Mouse (Mus musculus) heart, adult 8-10 months (tissue): Measurements from ENCODE around the gene Rhou. TPM values are rescaled to one million over a fixed set of nuclear protein-coding genes. Genes with fewer than 3 reads are reported as not detected.

Source experiments
- DNase-seq: peaks from one replicate; pipeline ENCODE4 v3.0.0; 2022; ENCODE audit warnings: low spot score
- total RNA-seq, 4 experiments: library from RNA; stranded (reverse); gene quantifications; 2 replicates each; pipeline ENCODE4 v1.2.4; 2022

The Rhou gene
- total RNA-seq, 4 experiments from 2014 or later = 6.3 to 8.6 (median 7.0) TPM

DNA sequence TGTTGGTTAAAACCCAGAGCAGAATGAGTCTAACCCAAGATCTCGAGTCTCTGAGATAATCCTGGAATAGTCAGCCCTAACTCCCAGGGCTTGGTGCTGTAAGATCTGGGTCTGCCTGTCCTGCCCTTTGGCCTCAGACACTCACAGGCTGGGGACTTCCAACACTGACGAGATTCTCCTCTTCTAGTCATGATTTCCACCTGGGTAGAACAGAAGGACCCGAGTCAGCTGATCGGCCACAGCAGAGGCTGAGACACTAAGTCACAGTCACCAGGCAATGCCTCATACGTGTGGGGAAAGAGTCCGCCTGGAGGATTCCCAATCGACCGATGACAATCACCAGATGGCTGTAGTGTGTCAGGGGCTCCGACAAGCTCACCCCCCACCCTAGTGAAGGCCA is 42.4 kb downstream of the Rhou start:
- DNase-seq = no peak

DNA sequence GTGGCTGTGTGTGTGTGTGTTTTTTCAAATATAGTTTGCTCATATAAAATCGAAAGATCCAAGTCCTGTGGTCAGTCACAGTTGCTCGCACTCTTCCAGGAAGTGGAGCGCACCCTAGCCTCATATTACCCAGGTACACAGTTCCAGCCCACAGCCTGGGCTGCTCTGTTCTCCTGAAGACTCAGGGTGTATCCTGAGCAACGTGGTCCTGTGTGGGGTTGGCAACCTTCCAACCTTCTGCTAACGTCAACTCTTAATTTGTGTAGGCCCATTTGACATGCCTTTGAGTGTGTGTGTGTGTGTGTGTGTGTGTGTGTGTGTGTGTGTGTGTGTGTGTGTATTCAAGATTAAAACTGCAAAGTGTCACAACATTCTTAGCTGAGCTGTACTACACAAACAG is 43.6 kb downstream of the Rhou start:
- no peak for DNase-seq

DNA sequence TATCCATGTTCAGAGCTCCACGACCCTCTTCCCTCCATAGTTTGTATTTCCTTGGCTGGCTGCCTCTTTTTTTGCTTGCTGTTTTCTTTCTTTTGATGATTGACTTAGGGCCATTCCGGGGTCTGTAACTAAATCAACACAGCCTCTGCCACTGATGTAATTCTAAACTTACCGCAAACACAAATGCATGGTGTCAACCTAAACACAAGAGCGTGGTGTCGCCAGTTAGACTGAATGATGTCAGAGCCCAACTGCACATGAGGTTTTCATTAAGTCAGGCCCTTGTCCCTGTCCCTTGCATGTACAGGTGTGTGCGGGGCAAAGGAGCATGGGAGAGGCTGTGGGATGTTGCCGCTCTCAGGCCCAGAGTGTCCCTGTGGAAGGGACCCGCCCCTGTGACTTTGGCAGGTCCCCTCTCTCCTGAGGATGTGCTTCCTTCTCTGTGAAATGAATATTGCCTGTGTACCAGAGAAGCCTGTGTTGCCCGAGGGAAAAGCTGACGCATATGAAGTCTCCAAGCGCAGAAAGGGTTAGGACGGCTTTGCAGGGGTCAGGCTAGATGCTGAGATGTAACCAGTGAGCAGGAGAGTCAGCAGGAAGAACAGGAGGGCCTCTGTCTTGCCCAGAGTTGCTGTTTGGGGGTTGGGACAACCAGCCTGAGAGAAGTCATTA is 46.8 kb downstream of the Rhou start:
- no peak for DNase-seq

DNA sequence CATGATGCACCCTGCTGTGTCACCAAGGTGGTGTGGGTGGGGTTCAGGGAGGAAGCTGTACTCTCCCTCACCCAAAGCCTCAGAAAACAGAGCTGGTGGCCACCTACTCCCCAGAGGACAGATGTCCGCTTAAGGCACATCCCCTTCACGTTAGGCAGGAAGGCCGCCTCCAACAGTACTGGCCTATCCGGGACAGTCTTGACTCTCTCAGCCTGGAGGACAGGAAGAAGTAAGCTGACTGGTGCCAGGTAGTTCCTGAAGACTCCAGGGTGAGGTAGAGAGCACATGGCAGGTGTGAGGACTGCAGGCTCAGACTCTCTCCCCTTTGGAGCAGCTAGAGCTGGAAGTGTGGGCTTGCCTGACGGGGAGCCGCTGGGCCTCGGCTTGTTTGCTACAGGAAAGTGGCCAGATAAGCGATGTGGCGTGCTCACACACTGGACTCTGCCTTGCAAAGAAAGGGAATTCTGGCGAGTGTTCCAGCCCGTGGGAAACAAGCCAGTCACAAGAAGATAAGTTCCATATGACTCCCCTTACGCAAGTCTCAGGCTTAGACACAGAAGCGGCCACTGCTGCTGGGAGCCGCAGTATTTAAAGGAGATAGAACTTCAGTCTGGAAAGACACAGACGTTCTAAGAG is 48.3 kb downstream of the Rhou start:
- DNase-seq = peak; percentile 83

DNA sequence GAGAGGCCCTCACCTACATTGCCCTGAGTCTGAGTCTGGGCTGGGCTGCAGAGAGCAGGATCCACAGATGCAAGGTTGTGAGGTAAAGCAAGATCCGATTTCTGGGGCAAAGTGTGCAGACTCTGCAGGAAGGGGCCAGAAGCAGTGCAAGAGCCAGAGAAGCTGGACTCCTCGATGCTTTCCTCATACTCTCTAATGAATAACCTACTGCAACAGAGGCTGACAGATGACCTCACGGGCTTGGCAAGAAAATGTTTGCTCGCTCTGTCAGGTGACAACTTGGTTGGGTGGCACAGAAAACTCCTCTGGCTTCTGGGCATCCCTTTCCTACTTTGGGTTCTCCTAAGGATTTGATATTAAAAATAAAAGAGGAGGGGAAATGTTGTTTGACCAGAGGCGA is 51.6 kb downstream of the Rhou start:
- no peak for DNase-seq

DNA sequence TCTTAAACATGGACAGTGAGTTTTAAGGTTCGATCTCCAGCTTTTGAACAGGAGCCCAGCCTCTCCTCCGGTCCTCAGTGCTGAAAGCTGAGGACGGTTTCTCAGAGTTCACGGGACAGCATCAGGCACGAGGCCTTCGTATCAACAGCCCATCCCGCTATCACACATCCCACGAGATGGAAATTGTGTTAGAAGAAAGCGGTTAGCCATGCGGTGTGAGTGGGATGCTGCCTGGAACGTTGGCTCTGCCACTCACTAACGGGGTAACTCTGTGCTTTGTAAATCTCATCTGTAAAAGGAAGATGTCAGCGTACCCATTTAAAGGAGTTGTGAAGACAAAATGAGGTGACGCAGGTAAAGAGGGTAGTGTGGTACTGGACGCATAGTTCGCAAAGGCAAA is 53.4 kb downstream of the Rhou start:
- DNase-seq = no peak

DNA sequence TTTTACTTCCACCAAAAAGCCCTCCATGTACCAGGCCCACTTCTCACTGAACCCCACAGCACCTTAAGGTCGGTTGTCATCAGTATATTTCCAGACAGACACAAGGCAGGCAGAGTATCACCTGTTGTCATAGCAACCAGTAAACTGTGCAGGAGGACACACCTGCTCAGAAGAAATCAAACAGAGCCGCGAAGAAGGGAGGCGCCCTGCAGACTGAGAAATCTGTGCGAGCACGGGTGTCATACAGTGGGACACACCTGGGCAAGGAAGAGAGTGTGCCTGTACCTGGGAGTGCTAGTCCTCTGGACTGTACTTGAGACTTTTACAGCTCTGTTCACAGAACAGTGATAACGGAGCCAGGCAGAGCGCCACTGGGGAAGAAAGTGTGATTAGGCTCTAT is 55.0 kb downstream of the Rhou start:
- DNase-seq = no peak

DNA sequence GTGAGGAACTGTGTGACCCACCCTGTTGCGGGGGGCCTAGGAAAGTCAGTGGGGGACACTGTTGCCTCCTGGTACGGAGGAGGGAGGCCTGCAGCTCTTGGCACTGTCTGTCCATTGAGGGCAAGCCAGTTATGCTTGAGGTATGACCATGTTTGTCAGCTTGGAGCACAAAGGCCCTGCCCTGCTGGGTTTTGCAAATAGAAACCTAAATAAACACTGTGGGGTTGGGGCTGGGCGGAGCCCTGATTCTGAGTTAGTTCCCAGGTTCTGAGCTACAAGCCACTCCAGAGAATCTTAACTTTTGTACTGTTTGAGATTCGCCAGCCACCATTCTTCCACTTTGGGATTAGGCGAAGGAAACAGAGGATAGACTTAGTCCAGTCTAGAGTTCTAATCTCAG is 56.6 kb downstream of the Rhou start:
- DNase-seq = no peak

Other genes with a start within 250 kb of the Rhou start
- gene Mc1r, start 246.8 kb upstream of the Rhou start, total RNA-seq = not detected
- gene Tubb3, start 242.5 kb upstream of the Rhou start, total RNA-seq = under 1 TPM; 0.22 to 0.75 (median 0.35) TPM
- 10 to 100 TPM; 64.0 to 74.9 (median 68.1) TPM for gene Def8, start 230.4 kb upstream of the Rhou start, total RNA-seq
- 10 to 100 TPM; 59.2 to 78.1 (median 73.3) TPM for gene Afg3l1, start 176.0 kb upstream of the Rhou start, total RNA-seq
- not detected for gene Dbndd1, start 138.5 kb upstream of the Rhou start, total RNA-seq
- 1 to 10 TPM; 2.9 to 5.6 (median 4.0) TPM for gene Gas8, start 135.1 kb upstream of the Rhou start, total RNA-seq
- gene Rab4a, start 152.1 kb downstream of the Rhou start, total RNA-seq = 10 to 100 TPM in 3 of 4 experiments, 1 to 10 TPM in 1; 9.4 to 14.1 (median 11.6) TPM
- 1 to 10 TPM in 1 of 4 experiments, under 1 TPM in 3; 0.44 to 1.4 (median 0.87) TPM for gene Ccsap, start 206.3 kb downstream of the Rhou start, total RNA-seq
- 100 to 1,000 TPM; 223 to 647 (median 436) TPM for gene Acta1, start 240.8 kb downstream of the Rhou start, total RNA-seq